Mouse (Mus musculus) heart, adult 2 months (tissue): ENCODE measurements around the gene Tubb4b. TPM values are rescaled to one million over a fixed set of nuclear protein-coding genes. Genes with fewer than 3 reads are reported as not detected.

Experiments
- DNase-seq, 2 experiments: peaks; one replicate each; pipeline ENCODE4 v3.0.0; 2021
- H3K27ac ChIP-seq: fragments of 200-600 bp; 2 replicates; pipeline ENCODE4 v1.8.1; 2022
- H3K27me3 ChIP-seq: fragments of 200-500 bp; 2 replicates; pipeline ENCODE4 v1.6.1; 2012; ENCODE audit warnings: mild to moderate bottlenecking, low read length, inconsistent platforms, mixed read lengths; ENCODE audit not compliant: control insufficient read depth, insufficient read depth
- H3K36me3 ChIP-seq: fragments of 200-500 bp; 2 replicates; pipeline ENCODE4 v1.6.1; 2012; ENCODE audit warnings: low read length, inconsistent platforms; ENCODE audit not compliant: control insufficient read depth, insufficient read depth
- H3K4me1 ChIP-seq: fragments of 200-500 bp; 2 replicates; pipeline ENCODE4 v1.6.1; 2011; ENCODE audit warnings: low read length; ENCODE audit not compliant: control insufficient read depth, insufficient read depth
- H3K4me3 ChIP-seq: fragments of 200-600 bp; 2 replicates; pipeline ENCODE4 v1.8.1; 2022
- H3K79me2 ChIP-seq: fragments of 200-500 bp; replicated peaks from 2 replicates; pipeline ENCODE4 v1.6.1; 2012; ENCODE audit warnings: mild to moderate bottlenecking, inconsistent platforms, low read length, moderate library complexity, mixed read lengths; ENCODE audit not compliant: control insufficient read depth, insufficient read depth
- H3K9ac ChIP-seq: fragments of 200-500 bp; 2 replicates; pipeline ENCODE4 v1.6.1; 2012; ENCODE audit warnings: low read depth, mild to moderate bottlenecking, control low read depth, inconsistent platforms, low read length, mixed read lengths
- CTCF ChIP-seq: fragments of 200-600 bp; IDR thresholded peaks from 2 replicates; pipeline ENCODE4 v1.8.1; 2022; ENCODE audit warnings: antibody characterized with exemption, mild to moderate bottlenecking, moderate library complexity
- EP300 ChIP-seq: fragments of 200-500 bp; IDR thresholded peaks from 2 replicates; pipeline ENCODE4 v1.6.1; 2011; ENCODE audit warnings: low read depth, low read length, control low read depth; ENCODE audit not compliant: insufficient read depth
- POLR2A ChIP-seq: fragments of 200-500 bp; IDR thresholded peaks from 2 replicates; pipeline ENCODE4 v1.6.1; 2011; ENCODE audit warnings: mild to moderate bottlenecking, low read depth, low read length, control low read depth; ENCODE audit not compliant: insufficient read depth
- WGBS: fragments of 180-500 bp; shearing (Covaris S2); methylation state at CpG from one replicate; pipeline ENCODE4 v1.1.7; 2018; 5-methylcytosine and 5-hydroxymethylcytosine counted together
- intact Hi-C: fragments of 180-260 bp; cut with DNase I; formaldehyde crosslinking; loops from one replicate; pipeline ENCODE4 v1.15.1; 2025
- polyA plus RNA-seq: library from polyadenylated mRNA; depleted of rRNA; stranded (reverse); fragments of >200 nt; gene quantifications from 2 replicates; pipeline ENCODE4 v1.2.3, GENCODE M21; 2012
- total RNA-seq, 2 experiments: library from RNA; stranded (reverse); gene quantifications; 2 replicates each; pipeline ENCODE4 v1.2.3; 2021

Gene Tubb4b
- total and polyA plus RNA-seq, 3 experiments = 315 to 342 (median 327) TPM

GRCm38 (mm10) chr2:25207593-25207992 is 16.9 kb downstream of the Tubb4b start:
- H3K27me3 ChIP-seq = no peaks in the 10 kb centered on the region
- peaks cover 4% of the 10 kb centered on the region; the same call in 1 of the 2 replicates for H3K4me1 ChIP-seq
- no peak overlapping the region for H3K9ac ChIP-seq
- intact Hi-C loops = no loop called here
- no peaks in the 10 kb centered on the region for H3K36me3 ChIP-seq
- TF ChIP-seq CTCF = no peak
- TF ChIP-seq EP300 = no peak
- TF ChIP-seq POLR2A = no peak
- WGBS = 74% methylated on average over 1 of the region's 1 CpGs
- no peak overlapping the region for H3K27ac ChIP-seq
- no peak overlapping the region for H3K4me3 ChIP-seq
- no peak for DNase-seq
- peaks cover 2% of the 10 kb centered on the region for H3K79me2 ChIP-seq

DNA sequence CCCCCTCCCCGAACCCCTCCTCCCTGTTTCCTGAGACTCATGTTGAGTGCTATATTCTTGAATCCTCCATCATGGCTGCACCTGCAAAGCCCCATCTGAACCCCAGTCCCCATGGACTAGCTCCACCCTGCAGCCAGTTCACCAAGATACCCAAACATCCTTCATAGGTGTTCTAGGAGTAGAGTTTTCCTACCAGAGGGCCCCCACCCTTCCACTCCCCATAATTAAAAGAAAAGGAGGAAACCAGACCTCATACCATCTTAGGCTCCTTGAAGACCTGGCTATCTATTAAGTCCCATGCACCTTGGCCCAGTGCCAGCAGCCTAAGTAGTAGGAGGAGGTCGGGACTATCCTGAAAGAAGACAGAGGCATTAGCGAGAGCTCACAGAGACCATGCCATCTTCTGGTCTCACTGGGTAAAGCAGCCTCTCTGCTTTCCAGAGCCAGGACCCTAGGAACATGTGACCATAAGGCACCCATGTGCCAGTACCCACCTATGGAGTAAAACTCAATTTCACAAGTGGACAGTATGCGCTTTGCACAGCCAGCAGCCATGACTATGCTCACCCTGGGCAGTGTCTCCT is 20.8 kb downstream of the Tubb4b start:
- H3K36me3 ChIP-seq = no peaks in the 10 kb centered on the region
- H3K9ac ChIP-seq = no peak overlapping the region

DNA sequence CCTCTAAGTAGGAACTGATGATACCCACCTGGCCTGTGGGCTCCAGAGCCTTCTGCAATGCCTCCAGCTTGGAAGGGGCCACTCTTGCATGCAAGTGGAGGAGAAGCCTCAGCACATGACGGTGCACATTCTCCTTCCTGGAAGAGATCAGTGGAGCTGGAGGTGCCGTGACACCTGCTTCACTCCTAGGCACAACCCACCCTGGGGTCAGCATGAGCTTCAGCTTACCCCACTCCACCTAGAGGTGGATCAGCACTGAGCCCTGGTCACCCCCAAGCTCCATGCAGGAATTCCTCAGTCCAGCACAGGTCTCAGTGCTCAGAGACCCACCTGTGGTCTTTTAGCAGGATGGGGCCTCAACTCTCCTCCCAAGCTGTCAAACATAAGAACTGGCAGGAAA is 23.9 kb downstream of the Tubb4b start:
- no peaks in the 10 kb centered on the region for H3K36me3 ChIP-seq
- 90% methylated on average over 2 of the region's 2 CpGs for WGBS
- H3K27me3 ChIP-seq = no peaks in the 10 kb centered on the region
- intact Hi-C loops = no loop called here
- H3K4me1 ChIP-seq = peaks cover 3% of the 10 kb centered on the region; the same call in 1 of the 2 replicates
- no peak for DNase-seq
- no peak for TF ChIP-seq EP300
- no peak for TF ChIP-seq POLR2A
- TF ChIP-seq CTCF = no peak
- no peaks in the 10 kb centered on the region for H3K79me2 ChIP-seq
- no peak overlapping the region for H3K4me3 ChIP-seq
- no peak overlapping the region for H3K9ac ChIP-seq
- no peak overlapping the region for H3K27ac ChIP-seq

More for the DNA sequence above, 20.8 kb downstream of the Tubb4b start:
- intact Hi-C loops = no loop called here
- Histone ChIP-seq H3K27ac (no peak overlapping the region), H3K79me2 (no peaks in the 10 kb centered on the region), H3K4me3 (no peak overlapping the region), H3K27me3 (no peaks in the 10 kb centered on the region), H3K4me1 (no peaks in the 10 kb centered on the region)
- 47% methylated on average over 4 of the region's 4 CpGs for WGBS
- no peak for DNase-seq
- TF ChIP-seq EP300 (no peak), POLR2A (no peak), CTCF (peak; percentile 44)

DNA sequence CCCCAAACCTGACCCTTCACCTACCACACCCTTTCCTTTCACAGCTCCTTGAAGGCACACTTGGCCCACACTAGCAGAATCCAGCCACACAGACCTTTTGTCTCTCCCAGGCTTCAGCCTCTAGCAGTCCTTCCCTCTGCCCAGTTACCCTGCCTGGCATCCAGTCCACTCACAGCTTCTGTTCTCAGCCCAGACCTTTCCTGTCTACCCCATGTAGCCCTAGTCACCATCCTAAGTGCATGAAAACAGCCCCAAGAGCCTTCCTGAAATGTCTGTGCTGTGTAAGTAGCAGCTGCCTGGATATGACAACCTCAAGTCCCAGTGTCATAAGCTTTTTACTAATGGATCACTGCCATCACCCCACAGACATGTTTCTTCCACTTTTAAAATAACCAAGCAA is 26.6 kb downstream of the Tubb4b start:
- no peaks in the 10 kb centered on the region for H3K79me2 ChIP-seq
- intact Hi-C loops = no loop called here
- no peak overlapping the region for H3K9ac ChIP-seq
- DNase-seq = no peak
- H3K4me3 ChIP-seq = no peak overlapping the region
- peaks cover 20% of the 10 kb centered on the region for H3K4me1 ChIP-seq
- H3K36me3 ChIP-seq = no peaks in the 10 kb centered on the region
- H3K27ac ChIP-seq = peak overlapping the region; percentile 95
- no peaks in the 10 kb centered on the region for H3K27me3 ChIP-seq
- no peak for TF ChIP-seq POLR2A
- no peak for TF ChIP-seq EP300
- no peak for TF ChIP-seq CTCF

DNA sequence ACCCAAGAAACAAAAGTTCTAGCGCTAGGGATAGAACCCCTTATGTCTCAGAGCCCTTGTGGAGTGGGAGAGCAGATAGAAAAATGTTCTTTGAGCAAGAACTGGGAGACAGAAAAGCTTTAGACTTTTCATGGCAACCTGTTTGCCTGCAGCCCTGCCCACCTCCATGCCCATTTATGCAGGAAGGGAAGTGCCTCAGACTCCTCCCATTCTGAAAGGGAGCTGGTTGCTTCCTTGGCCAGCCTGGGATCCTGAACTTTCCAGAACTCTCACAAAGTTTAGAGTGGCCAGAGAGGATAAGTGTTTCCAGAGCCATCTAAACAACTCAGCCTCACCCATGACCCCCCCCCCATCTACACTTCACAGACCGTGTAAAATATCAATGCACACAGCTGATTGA is 27.3 kb downstream of the Tubb4b start:
- intact Hi-C loops = no loop called here
- DNase-seq = peak in 1 of 2 experiments; percentile 41
- no peak overlapping the region for H3K9ac ChIP-seq

GRCm38 (mm10) chr2:25196172-25196954 is 28.1 kb downstream of the Tubb4b start, which contains the start of gene Tor4a:
Tor4a (minus strand) TSS chr2:25196886.
- DNase-seq = peak; percentile 85 to 93
- 18% methylated on average over 8 of the region's 8 CpGs for WGBS
- TF ChIP-seq CTCF (no peak), EP300 (peak; percentile 88), POLR2A (peak; percentile 87)
- H3K4me1 ChIP-seq = peaks cover 20% of the 10 kb centered on the region
- peak within 1 kb of the TSS; percentile 51 for H3K9ac ChIP-seq
- H3K27me3 ChIP-seq = no peaks in the 10 kb centered on the region
- H3K36me3 ChIP-seq = no peaks in the 10 kb centered on the region
- no peaks in the 10 kb centered on the region for H3K79me2 ChIP-seq
- H3K4me3 ChIP-seq = peak within 1 kb of the TSS; percentile 52
- intact Hi-C loops = loop anchor here (1.0 kb wide), 2 partner anchors 16 to 29 kb away; partner anchors contain the start of gene Nrarp
- H3K27ac ChIP-seq = peak within 1 kb of the TSS; percentile 95

More for the DNA sequence above, 27.3 kb downstream of the Tubb4b start:
- 25% methylated on average over 2 of the region's 2 CpGs for WGBS
- Histone ChIP-seq H3K27me3 (no peaks in the 10 kb centered on the region), H3K4me3 (peak overlapping the region; percentile 30), H3K27ac (peak overlapping the region; percentile 95), H3K4me1 (peaks cover 20% of the 10 kb centered on the region), H3K79me2 (no peaks in the 10 kb centered on the region), H3K36me3 (no peaks in the 10 kb centered on the region)
- TF ChIP-seq POLR2A (no peak), CTCF (no peak), EP300 (no peak)
